Mouse (Mus musculus) small intestine, adult 2 months (tissue): Measurements from ENCODE around the gene Slc25a38.

Experiments
- CTCF ChIP-seq: fragments of 200-500 bp; IDR thresholded peaks from 2 replicates; pipeline ENCODE4 v1.5.1; 2012; ENCODE audit warnings: low read depth, mild to moderate bottlenecking, control low read depth, inconsistent platforms, low read length, moderate library complexity, mixed read lengths; ENCODE audit not compliant: insufficient replicate concordance, insufficient read length; ENCODE audit errors: extremely low read depth
- POLR2A ChIP-seq: fragments of 200-500 bp; IDR thresholded peaks from 2 replicates; pipeline ENCODE4 v1.6.1; 2012; ENCODE audit warnings: low read depth, mild to moderate bottlenecking, control low read depth, inconsistent platforms, low read length, moderate library complexity

GRCm38 (mm10) chr9:120127538-120128251 lies 17.5 kb downstream of the Slc25a38 start, which contains the start of gene Rpsa:
- TF ChIP-seq POLR2A (peak; percentile 67), CTCF (no peak)
